Mouse (Mus musculus): ENCODE data around the gene Ubtd1.

DNA sequence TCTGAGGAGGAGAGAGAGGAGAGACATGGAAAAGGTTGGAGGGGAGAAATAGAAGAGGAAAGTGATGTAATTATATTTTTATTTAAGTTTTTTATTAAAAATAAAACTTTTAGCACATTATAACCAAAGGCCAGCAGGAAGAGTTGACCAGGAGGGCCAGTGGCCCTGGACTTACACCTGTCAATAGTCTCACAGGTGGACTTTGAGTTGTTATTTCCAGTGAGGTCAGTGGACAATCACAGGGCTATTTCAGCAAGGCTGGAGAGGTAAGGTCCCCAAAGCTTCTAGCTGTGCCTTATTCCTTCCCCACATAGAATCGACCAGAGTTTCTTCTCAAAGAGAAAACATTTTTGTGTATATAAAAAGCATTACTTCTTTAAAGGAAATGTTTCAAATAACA, 68.7 kb downstream of the Ubtd1 start:
- TF ChIP-seq CTCF (IDR thresholded peaks at IDR 0.05; ENCODE audit: insufficient read depth, low read length) (no peak), POLR2A (IDR thresholded peaks at IDR 0.05; ENCODE audit: borderline replicate concordance, extremely low read depth, low read depth, low read length) (no peak)

Measured in lung, adult 2 months (tissue).